ENCODE assay signal across 27 mouse cellular contexts in the genomic region with DNA sequence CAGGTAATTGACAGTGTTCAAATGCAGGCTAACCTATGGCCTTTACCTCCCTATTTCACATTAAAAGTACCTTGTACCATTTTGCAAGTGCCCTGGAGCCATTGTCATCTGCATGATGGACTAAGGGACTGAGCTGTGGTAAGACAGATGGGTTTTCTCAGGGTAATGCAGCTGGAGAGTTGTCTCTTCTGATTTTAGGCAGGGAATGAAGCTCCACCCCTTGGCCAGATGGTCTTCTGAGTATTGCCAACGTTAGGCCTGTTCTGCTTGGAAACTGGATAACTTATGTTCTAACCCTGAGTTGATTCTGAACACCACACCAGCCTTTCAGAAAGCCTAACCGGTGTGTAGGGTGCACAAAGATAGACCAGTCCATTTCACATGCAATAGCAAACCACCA. TPM values are rescaled to one million over a fixed set of nuclear protein-coding genes. Genes with fewer than 3 reads are reported as not detected.
A peak's percentile ranks its signal among the peaks of the same experiment; 100 is the strongest.
DNase-seq lines count a peak whose midpoint lies in the region; ATAC-seq and TF ChIP-seq lines count a peak whose summit lies in the region.
"Had no signal": no experiment of that assay in that cellular context is flagged by ENCODE, and none has a peak within 500 bp of the region (broad histone marks: within the 10 kb centered on the region; RNA-seq: fewer than 3 reads in every experiment).

No protein-coding gene starts in this region.

- H3K4me3 ChIP-seq in gastrocnemius, adult 2 months = no peak overlapping the region
- H3K4me3 ChIP-seq in layer of hippocampus, adult 2 months = no peak overlapping the region
- no peak overlapping the region for H3K4me3 ChIP-seq in midbrain, embryonic 14.5 days (replicated peaks; ENCODE audit: low read depth, low read length)
- H3K4me3 ChIP-seq: embryonic facial prominence, embryonic 10.5 days; embryonic facial prominence, embryonic 13.5 days; erythroblast, embryonic 14.5 days; forebrain, embryonic 12.5 days; forebrain, embryonic 15.5 days; heart, embryonic 10.5 days; hindbrain, embryonic 12.5 days; hindbrain, embryonic 15.5 days had no signal

- no peak overlapping the region for H3K4me2 ChIP-seq in midbrain, embryonic 14.5 days (ENCODE audit: low read length)
- H3K4me2 ChIP-seq: embryonic facial prominence, embryonic 13.5 days; forebrain, embryonic 12.5 days; forebrain, embryonic 15.5 days; hindbrain, embryonic 12.5 days; hindbrain, embryonic 15.5 days had no signal

- H3K9me3 ChIP-seq in midbrain, embryonic 14.5 days (ENCODE audit: control insufficient read depth, low read length) = no peaks in the 10 kb centered on the region
- H3K9me3 ChIP-seq: embryonic facial prominence, embryonic 10.5 days; embryonic facial prominence, embryonic 13.5 days; forebrain, embryonic 12.5 days; forebrain, embryonic 15.5 days; heart, embryonic 10.5 days; hindbrain, embryonic 12.5 days; hindbrain, embryonic 15.5 days had no signal

- H3K36me3 ChIP-seq in midbrain, embryonic 14.5 days (ENCODE audit: control insufficient read depth, insufficient read depth, low read length) = no peaks in the 10 kb centered on the region
- H3K36me3 ChIP-seq: embryonic facial prominence, embryonic 10.5 days; embryonic facial prominence, embryonic 13.5 days; forebrain, embryonic 12.5 days; forebrain, embryonic 15.5 days; G1E; heart, embryonic 10.5 days had no signal

- no peak for DNase-seq in gastrocnemius, adult 2 months
- no peak for DNase-seq in gastrocnemius, postnatal 10 days
- no peak for DNase-seq in layer of hippocampus, adult 2 months (ENCODE audit: low spot score in 2 of 2)
- no peak for DNase-seq in layer of hippocampus, adult 11-12 months (ENCODE audit: low spot score)
- DNase-seq in lung, postnatal 36 days = peak; percentile 21
- no peak for DNase-seq in lung, postnatal 25 days (ENCODE audit: low spot score)
- peak; percentile 5 for DNase-seq in brain, embryonic 14.5 days (ENCODE audit: low read depth)
- no peak for DNase-seq in midbrain, embryonic 14.5 days
- DNase-seq: adrenal gland, postnatal 10 days; adrenal gland, postnatal 36 days; B cell, adult 2 months; cerebellum, adult 11-12 months; cerebellum, adult 8-10 months; cerebellum, postnatal 36 days; embryo, embryonic 11 days; gastrocnemius, postnatal 36 days had no signal

- peak overlapping the region; percentile 2; the same call in 1 of the 2 replicates for H3K27ac ChIP-seq in gastrocnemius, adult 2 months
- H3K27ac ChIP-seq in layer of hippocampus, adult 2 months = peak overlapping the region; percentile 43; the same call in 1 of the 2 replicates
- H3K27ac ChIP-seq in midbrain, embryonic 14.5 days (replicated peaks; ENCODE audit: low read depth, low read length) = no peak overlapping the region
- H3K27ac ChIP-seq: embryonic facial prominence, embryonic 10.5 days; embryonic facial prominence, embryonic 13.5 days; forebrain, embryonic 12.5 days; forebrain, embryonic 15.5 days; heart, embryonic 10.5 days; hindbrain, embryonic 12.5 days; hindbrain, embryonic 15.5 days had no signal

- no peaks in the 10 kb centered on the region for H3K27me3 ChIP-seq in midbrain, embryonic 14.5 days (ENCODE audit: control insufficient read depth, insufficient read depth, low read length)
- H3K27me3 ChIP-seq: embryonic facial prominence, embryonic 13.5 days; forebrain, embryonic 12.5 days; forebrain, embryonic 15.5 days; hindbrain, embryonic 12.5 days; hindbrain, embryonic 15.5 days; Patski had no signal

- peaks cover 14% of the 10 kb centered on the region; the same call in 1 of the 2 replicates for H3K4me1 ChIP-seq in midbrain, embryonic 14.5 days (ENCODE audit: control insufficient read depth, insufficient read depth, low read length)

- no peak overlapping the region for H3K9ac ChIP-seq in midbrain, embryonic 14.5 days (replicated peaks; ENCODE audit: low read length)
- H3K9ac ChIP-seq: embryonic facial prominence, embryonic 13.5 days; forebrain, embryonic 12.5 days; forebrain, embryonic 15.5 days; hindbrain, embryonic 12.5 days; hindbrain, embryonic 15.5 days had no signal

- TF ChIP-seq POLR2A in brain, embryonic 14.5 days (IDR thresholded peaks at IDR 0.05; ENCODE audit: borderline replicate concordance, extremely low read depth, insufficient read depth, insufficient read length, poor library complexity, severe bottlenecking) = no peak

- TF ChIP-seq CTCF in gastrocnemius, adult 2 months (IDR thresholded peaks at IDR 0.05) = no peak
- TF ChIP-seq CTCF in layer of hippocampus, adult 2 months (conservative IDR thresholded peaks at IDR 0.05) = no peak
- no peak for TF ChIP-seq CTCF in brain, embryonic 14.5 days (IDR thresholded peaks at IDR 0.05; ENCODE audit: borderline replicate concordance, extremely low read depth, insufficient read depth, insufficient read length)

- no peak for ATAC-seq in midbrain, embryonic 14.5 days (ENCODE audit: low FRiP score, low TSS enrichment)
- ATAC-seq: forebrain, embryonic 15.5 days; Patski had no signal

- 70% methylated on average over 2 of the region's 2 CpGs for WGBS in midbrain, embryonic 14.5 days

- intact Hi-C loops in gastrocnemius, adult 2 months (cut with DNase I) = no loop called here

RNA-seq across cellular contexts. Expression of a gene that starts 54.8 kb away (rescaled TPM):
- 1 to 10 TPM; 6.2 to 7.1 TPM for total RNA-seq in gastrocnemius, adult 2 months (2021)
- total RNA-seq in gastrocnemius, postnatal 10 days (2021) = 1 to 10 TPM; 5.9 to 7.0 TPM
- 100 to 1,000 TPM; 153 to 159 TPM for total RNA-seq in layer of hippocampus, adult 2 months (2021)
- polyA plus RNA-seq in brain, embryonic 14.5 days (2012; rRNA removed) = 61.1 and 76.1 TPM in 2 replicates
- 80.2 and 82.7 TPM in 2 replicates for polyA plus RNA-seq in midbrain, embryonic 14.5 days (2014; fragmentation: Nextera tagmentation; extraction: Ambion mirVana)
- total RNA-seq: CH12.LX had no signal
- polyA plus RNA-seq: G1E had no signal

Comparison
In these comparisons a context has a peak if more than half of its experiments do, and no peak if none do; other contexts are left out.
1. DNase-seq: peak in lung, postnatal 36 days (single experiment) and brain, embryonic 14.5 days (single experiment); none in gastrocnemius, adult 2 months (single experiment), gastrocnemius, postnatal 10 days (single experiment), layer of hippocampus, adult 2 months (0 of 2), layer of hippocampus, adult 11-12 months (single experiment), lung, postnatal 25 days (single experiment) and midbrain, embryonic 14.5 days (single experiment).
2. RNA of a gene that starts 54.8 kb away (total RNA-seq): 153 to 159 TPM in layer of hippocampus, adult 2 months; 6.2 to 7.1 TPM in gastrocnemius, adult 2 months and 5.9 to 7.0 TPM in gastrocnemius, postnatal 10 days; every median in the first group is over 10 times any median in the second.